Mouse (Mus musculus): ENCODE measurements around the gene Galnt13.
"Not testable (repeated sequence)": the region's sequence is repeated elsewhere in the genome, so short reads cannot be mapped to it uniquely, and the experiment has no call there.

GRCm38 (mm10) chr2:54713817-54714216, 277.7 kb downstream of the Galnt13 start:
- TF ChIP-seq POLR2A (IDR thresholded peaks at IDR 0.05; ENCODE audit: low read depth, low read length); USF1 (IDR thresholded peaks at IDR 0.05; ENCODE audit: low read depth, low read length); RCOR1 (conservative IDR thresholded peaks at IDR 0.05; ENCODE audit: low read depth, low read length); CHD2 (IDR thresholded peaks at IDR 0.05; ENCODE audit: low read length); JUND (conservative IDR thresholded peaks at IDR 0.05; ENCODE audit: low read depth, low read length); NRF1 (IDR thresholded peaks at IDR 0.05; ENCODE audit: low read depth, low read length); ETS1 (conservative IDR thresholded peaks at IDR 0.05; ENCODE audit: low read depth, low read length): not testable (repeated sequence)

Measured in CH12.LX (cell line).